Mouse (Mus musculus): ENCODE measurements at regions not wholly inside any gene's neighbourhood (a gene's known extent, or its start where the extent isn't known, plus 50 kb on each side); places are given as distances from the start of the nearest gene placed in this dataset.

DNA sequence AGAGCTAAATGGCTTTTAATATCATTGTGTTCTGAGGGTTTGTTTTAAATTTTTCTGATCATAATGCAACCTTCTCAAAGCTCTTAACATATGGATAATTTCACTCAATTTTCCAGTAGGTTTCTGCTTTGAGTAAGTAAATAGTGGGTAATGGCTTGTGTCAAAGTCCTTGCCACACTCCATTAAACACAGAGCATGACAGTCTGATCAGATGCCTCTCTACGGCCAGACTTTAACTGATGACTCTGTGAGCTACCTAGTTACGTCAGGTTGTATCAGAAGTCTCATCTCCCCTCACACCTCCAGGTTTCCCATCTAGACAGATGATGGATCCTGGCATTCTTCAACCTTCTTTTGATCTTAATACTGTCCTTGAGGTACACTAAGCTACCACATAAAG lies 316.4 kb downstream of the Efnb2 start:
- TF ChIP-seq CTCF (IDR thresholded peaks at IDR 0.05; ENCODE audit: borderline replicate concordance, insufficient read depth, low read length) (no peak), POLR2A (IDR thresholded peaks at IDR 0.05; ENCODE audit: low read depth, low read length) (no peak)

Data from embryonic fibroblast, embryonic 13.5 days (primary cell).